Mouse (Mus musculus): Measurements from ENCODE around the gene Tmem95.
A peak's percentile ranks its signal among the peaks of the same experiment; 100 is the strongest.

Tmem95 gene

DNA sequence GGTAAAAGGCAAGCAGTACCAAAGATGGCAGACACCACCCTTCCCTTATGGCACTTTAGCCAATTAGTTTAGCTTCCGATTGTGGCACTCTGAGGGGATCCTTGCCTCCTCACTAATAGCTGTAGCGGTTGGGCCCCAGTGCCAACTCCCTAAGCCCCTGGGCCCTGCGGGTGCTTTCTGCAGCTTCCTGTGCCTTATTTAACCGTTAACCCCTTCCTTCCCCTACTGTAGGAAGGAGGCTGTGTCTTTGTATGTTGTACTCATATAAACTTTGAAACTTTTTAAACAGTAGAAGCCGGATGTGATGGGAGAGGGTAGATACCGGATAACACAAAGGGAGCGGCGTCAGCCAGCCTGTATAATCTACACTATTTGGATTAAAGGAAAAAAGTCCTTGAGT, 27.1 kb downstream of the Tmem95 start:
- no peak for DNase-seq (ENCODE audit: extremely low read depth, insufficient read length, low spot score)

DNA sequence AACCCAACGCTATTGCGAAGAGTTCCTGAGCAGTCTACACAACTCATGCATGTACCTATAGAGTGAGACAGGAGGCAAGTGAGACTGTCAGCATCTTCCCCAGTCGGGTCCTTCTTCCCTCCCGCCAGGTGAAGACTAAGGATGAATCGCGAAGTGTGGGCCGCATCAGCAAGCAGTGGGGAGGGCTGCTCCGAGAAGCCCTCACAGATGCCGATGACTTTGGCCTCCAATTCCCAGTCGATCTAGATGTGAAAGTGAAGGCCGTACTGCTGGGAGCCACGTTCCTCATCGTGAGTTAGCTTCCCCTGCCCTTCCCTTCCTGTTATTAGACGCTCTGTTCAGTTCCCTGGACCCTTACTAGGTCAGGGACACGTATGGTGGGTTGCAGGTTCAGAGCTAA, 27.9 kb downstream of the Tmem95 start:
- DNase-seq (ENCODE audit: extremely low read depth, insufficient read length, low spot score), result no peak

DNA sequence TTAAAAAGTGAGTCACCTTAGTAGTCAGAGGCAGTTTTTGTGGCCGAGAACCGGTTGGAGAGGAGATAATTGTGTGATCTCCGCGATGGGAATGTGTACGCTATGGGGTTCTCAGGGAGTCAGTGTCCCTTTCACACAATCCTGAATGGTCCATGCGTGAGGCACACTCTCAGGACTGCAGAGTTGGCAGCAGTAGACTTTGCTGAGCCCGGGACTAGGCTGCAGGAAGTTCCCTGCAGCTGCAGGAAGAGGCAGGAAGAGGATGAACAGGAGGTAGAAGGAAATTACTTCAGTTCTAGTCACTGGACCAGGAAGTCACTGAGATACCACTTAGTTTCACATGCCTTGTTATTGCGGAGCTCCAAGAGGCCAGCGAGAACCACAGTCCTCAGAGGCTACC, 28.7 kb downstream of the Tmem95 start:
- no peak for DNase-seq (ENCODE audit: extremely low read depth, insufficient read length, low spot score)

DNA sequence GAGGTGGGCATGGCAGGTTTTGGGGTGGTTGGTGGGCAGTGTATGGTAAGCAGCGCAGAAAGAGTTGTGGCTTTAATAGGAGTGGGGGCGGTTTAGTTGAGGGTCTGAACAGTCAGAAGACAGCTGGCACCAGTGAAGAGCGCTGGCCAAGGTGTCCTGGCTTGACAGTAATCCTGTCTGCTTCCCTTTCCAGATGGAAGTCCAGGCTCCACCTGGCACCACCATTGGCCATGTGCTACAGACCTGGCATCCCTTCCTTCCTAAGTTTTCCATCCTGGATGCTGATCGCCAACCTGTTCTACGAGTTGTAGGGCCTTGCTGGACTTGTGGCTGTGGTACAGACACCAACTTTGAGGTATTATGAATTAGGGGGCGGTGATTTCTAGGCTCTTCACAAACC, 29.8 kb downstream of the Tmem95 start:
- no peak for DNase-seq (ENCODE audit: extremely low read depth, insufficient read length, low spot score)

DNA sequence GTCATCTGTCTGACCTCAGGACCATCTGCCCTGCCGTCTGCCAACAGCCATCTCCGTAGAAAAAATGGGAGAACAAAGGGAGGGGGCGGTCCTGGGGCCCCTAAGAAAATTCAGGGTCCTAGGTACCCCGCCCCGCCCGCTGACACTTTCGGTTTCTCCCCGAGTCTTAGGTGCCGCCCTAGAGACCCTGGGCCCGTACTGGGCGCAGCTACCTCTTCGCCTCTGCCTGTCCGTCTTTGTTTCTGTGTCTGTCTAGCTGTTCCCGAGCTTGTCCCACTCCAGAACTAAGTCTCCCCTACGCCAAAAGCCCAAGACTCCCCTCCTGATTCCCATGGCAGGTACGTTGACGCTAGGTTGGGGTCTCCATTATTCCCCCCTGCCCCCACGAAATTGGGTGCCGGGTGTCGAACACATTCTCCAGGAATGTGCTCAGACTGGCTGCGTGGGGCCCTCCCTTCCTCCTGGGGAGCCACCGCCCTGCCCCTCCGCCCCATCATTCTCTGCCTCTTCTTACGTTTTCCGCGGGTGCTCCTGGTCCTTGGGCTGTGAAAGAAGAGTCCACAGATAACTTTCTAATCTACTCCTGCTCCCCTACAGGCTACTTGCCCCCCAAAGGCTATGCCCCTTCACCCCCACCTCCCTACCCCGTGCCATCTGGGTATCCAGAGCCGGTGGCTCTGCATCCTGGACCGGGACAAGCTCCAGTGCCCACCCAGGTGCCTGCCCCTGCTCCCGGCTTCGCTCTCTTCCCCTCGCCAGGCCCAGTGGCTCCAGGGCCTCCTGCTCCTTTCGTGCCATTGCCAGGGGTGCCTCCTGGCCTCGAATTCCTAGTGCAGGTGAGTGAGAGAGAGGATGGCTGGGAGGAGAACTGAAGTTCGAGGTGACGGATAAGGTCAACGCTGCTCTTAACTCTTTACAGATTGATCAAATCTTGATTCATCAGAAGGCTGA, 30.8 kb downstream of the Tmem95 start:
- DNase-seq (ENCODE audit: extremely low read depth, insufficient read length, low spot score), result peak; percentile 47

DNA sequence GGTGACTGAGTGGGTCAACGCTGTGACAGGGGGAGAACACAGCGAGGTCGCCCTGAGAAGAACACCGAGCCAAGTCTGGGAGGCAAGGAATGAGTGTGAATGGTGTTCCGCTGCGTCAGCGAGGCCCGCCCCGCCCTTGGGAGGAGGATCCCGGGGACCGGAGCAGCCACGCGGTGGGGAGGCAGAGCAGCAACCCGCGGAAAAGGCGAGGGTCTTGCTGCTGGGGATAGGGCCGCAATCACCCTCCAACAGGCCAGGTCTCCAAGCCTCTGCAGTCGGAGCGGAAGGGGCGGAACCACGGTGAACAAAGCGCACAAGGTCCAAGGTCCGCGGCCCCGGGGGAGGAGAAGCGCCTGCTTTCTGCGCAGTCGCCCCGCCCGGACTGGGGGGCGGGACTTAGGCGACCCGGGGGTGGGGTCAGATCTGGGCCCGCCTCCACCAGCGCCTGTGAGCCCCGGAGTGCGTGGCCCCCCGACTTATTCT, 31.6 kb downstream of the Tmem95 start, which contains the start of gene Plscr3:
Gene Plscr3, plus strand, starts transcription at position 179 of the 483 bp plus-strand sequence.
- peak; percentile 92 for DNase-seq (ENCODE audit: extremely low read depth, insufficient read length, low spot score)

DNA sequence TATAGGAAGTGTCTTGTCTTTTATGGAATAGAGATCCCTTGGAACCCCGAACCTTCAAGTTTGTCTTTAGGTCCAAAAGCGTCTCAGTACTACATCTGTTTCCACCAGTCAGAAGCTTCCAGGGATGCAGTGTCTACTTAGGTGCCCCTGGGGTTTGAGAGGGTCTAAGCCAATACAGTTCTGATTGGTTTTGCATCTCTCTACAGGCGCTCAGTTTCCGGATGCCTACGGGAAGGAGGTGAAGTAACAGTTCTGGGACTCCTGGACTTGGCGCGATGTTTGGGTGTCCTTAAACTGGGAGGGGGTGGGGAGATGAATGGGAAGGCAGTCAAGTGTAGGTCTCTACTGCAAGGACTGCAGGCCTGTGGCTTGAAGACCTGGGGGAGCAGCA, 39.1 kb downstream of the Tmem95 start:
- no peak for DNase-seq (ENCODE audit: extremely low read depth, insufficient read length, low spot score)

DNA sequence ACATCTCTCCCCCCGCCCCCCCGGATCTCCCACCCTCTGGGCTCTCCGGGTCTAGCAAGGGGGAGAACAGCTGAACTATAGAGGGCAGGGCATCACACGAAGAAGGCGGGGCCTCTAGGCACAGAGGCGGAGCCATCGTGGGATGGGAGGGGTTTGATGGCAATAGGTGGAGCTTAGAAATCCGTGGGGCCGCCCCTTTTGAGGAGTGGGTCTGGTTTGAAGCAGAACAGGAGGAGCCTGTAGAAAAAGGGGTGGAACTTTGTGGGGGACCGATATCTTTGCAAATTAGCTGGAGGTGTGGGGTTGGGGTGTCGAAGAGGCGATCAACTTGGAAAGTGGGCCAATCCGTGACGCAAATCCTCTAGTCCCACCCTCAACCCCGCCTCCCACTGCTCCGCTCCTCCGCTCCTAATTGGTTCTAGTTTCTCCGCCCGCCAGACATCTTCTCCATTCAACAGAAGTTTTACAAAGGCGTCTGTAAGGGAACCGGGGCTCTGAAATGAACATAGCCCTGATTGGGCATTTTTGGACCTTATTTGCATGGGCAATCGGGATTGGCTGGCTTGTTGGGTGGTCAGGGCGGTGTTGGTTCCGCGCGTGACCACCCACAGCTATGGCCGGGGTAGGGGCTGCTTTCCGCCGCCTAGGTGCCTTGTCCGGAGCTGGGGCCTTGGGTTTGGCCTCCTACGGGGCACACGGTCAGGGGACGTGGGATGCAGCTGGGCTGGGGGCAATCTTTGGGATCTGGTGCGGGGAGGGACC, 39.7 kb downstream of the Tmem95 start, which contains the start of gene Tmem256:
Gene Tmem256, plus strand, starts transcription at position 563 of the 762 bp plus-strand sequence.
- DNase-seq (ENCODE audit: extremely low read depth, insufficient read length, low spot score), result peak; percentile 96

DNA sequence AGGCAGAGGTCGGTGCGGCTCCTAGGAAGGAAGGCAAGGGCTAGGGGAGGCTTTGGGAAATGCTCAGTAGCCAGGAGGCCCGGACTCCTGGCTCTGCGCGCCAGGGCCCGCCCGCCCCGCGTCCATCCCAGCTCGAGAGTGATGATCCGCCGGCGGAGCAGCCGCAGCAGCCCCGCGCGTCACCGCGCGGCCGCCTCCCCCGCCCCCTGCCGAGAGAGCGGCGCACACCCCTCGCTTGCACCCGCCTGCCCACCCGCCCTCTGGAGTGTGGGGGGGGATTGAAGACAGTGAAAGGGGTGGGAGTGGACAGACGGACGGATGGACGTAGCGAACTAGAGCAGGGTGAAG, 40.2 kb downstream of the Tmem95 start, which contains the start of gene Nlgn2:
Gene Nlgn2, minus strand, starts transcription at position 181 of the 348 bp plus-strand sequence.
- no peak for DNase-seq (ENCODE audit: extremely low read depth, insufficient read length, low spot score)

DNA sequence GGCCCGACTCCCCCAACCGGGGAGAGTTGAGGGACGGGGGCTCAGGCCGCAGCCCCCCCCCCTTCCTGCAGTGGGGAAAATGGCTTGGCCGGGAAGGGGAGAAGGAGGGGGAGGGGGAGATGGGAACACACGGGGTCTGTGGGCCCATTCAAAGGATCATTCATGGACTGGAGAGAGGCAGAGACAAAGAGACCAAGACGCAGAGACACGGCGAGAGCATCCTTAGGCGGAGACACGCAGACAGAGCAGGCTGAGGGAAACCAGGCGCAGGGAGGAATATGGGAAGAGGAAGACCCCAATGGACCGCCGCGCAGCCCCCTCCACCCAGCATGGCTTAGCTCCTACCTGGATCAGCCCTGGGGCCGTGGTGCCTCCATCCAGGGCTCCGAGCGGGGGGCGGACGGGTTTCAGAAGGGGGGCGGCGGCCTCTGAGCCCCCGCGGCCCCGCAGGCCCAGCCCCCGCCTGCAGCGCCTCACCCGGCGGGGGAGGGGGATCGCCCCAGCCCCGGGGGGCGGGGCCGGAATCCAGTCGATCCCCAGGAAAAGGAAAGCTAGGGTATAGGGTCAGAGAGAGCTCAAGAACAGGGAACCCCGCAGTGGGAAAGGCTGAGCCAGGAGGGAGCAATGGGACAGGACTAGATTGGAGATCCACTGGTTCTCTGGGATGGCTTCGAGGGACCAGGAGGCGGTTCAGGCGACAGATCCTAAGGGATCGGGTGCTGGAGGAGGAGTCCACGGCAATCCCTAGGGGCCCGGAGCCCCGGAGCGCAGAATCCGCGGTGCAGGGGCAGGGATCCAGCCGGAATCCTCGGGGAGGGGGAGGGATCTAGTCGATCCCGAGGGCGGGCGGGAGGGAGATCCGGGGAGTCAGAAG, 40.9 kb downstream of the Tmem95 start:
- DNase-seq (ENCODE audit: extremely low read depth, insufficient read length, low spot score), result no peak

DNA sequence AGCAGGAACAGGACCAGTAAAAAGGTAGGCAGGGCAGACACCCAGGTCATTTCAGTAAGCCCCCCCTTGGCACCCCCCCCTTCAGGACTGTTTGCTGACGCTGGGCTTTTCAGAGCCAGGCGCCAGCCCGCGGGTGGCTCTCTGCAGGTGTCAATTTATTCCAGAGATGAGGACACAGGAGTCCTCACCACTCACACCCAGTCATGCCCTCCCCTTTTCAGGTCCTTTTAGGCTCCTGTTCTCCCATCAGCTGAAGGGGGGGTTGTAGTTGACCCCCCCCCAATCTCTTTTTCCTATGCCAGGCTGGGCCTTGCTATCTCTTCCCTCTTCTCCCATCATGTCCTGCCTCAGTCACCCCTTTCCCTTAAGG, 41.9 kb downstream of the Tmem95 start:
- DNase-seq (ENCODE audit: extremely low read depth, insufficient read length, low spot score), result no peak

DNA sequence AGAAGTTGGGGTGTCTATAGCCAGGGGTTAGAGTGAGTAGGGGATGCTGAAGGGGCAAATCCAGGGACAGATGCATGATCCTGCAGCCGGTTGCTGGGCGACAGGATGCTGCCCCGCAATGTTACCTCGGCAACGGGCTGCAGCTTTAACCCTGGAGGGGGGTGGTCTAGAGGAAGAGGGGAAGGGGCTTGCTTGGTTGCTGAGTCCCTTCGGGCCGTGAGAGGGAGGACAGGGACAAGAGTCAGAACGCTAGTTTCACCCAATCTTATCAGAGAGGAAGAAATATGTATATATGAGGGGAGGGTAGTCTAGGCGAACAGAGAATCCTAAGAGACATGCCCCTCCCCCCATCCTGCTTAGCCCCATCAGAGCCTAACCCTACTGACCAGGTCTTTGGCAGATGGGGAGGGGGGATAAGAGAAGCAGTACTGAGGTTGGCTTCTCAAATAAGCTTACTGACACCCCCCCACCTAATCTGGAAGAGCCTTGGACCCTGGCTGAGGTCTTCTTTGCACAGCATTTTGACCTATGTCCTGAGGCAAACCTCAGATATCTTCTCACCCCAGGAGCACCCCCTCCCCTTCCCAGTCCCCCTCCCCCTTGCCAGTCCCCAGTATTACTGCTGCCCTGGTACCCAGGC, 42.4 kb downstream of the Tmem95 start:
- no peak for DNase-seq (ENCODE audit: extremely low read depth, insufficient read length, low spot score)

DNA sequence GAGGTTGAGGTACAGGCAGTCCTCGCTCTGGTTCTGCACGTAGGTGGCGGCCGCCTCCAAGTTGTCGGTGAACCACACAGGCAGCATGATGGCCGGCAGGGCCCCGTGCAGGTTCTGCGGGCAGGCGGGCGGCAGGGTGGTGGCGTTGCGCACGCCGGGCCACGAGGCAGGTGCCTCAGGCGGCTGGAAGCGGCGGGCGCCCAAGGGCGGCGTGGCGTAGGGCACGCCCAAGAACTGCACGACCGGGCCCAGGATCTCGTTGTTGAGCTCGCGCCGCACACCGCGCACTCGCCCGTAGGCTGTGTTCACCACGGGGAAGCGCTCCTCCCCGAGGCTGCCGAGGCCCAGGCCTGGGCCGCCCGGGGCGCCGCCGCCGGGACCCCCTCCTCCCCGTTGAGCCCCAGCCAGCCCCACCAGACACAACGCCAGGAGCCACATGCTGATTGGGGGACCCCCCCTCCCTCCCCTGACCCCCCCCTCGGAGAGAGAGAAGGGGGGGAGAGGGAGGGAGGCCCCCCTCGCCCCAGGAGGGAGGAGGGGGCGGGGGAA, 43.7 kb downstream of the Tmem95 start:
- no peak for DNase-seq (ENCODE audit: extremely low read depth, insufficient read length, low spot score)

DNA sequence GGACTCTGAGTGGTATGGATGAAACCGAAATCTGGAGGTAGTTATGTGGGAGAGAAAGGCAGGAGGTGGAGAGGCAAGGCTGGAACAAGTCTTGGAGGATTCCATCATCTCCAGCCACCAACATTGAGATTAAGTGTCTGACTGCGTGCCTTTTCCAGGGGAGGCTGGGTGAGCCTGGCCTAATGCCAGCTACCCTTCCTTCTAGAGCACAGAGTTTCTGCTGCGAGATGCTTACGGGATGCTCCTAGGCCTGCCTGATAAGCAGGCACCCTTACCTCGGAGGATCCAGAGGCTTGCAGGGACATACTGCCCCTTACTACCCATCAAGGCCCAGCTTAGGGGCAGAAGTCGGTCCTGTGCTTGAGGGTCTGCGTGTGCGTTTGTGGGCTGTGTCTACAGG, 44.3 kb downstream of the Tmem95 start:
- no peak for DNase-seq (ENCODE audit: extremely low read depth, insufficient read length, low spot score)

DNA sequence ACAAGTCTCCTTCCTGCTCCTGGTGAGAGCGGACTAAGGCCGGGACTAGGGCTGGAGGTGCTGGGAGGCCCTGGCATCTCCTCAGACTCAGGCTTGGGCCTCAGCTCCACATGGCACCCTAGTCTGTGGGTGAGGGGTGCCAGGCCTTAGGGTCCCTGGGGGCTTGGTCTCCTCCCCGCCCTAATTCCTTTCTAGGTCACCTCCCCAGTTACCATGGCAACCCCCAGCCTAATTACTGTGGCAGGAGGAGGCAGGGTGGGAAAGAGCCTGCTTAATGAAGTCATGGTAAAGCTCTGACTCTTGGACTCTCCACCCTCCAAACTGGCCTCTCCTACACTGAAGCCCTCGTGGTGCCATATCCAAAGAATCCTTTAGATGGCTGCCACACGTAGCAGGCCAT, 49.0 kb downstream of the Tmem95 start:
- DNase-seq (ENCODE audit: extremely low read depth, insufficient read length, low spot score), result no peak

All from 3134 (cell line).